Mouse (Mus musculus) liver, embryonic 14.5 days (tissue): Measurements from ENCODE around the gene Fam172a.
A peak's percentile ranks its signal among the peaks of the same experiment; 100 is the strongest.

Source experiments
- CTCF ChIP-seq: IDR thresholded peaks from 2 replicates; pipeline ENCODE4 v1.5.1; 2016; ENCODE audit warnings: antibody characterized with exemption, low read depth, control low read depth
- EP300 ChIP-seq: IDR thresholded peaks from 2 replicates; pipeline ENCODE4 v1.6.1; 2016; ENCODE audit warnings: antibody characterized with exemption, low read depth

DNA sequence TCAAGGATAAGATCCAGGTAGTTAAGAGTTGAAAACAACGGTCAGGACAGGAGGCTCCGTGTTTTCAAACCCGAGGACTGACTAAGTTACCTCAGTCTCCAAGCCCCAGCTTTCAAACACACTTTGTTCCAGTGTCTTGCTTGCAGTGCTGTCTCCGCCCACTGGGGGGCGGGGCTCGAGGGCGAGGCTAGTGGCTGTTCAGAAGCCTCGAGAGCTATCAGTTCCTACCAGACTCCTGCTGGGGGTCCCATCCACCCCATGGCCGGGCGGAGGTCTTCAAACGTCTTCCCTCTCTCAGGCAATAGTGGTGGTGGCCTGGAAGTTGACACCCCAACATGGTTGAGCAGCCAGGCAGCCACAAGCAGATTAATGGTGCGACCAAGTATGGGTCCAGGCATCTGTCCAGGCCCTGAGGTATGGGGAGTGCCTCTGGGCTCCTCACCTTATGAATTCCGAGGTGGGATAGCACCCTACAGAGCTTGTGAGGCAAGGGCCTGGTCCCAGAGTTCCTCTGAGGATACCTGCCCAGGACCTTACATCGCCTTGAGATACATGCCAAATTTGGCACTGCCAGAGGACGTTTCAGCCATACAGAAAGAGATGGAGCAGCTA, 323.0 kb downstream of the Fam172a start, which contains the start of gene Pou5f2:
- TF ChIP-seq CTCF (peak; percentile 72), EP300 (no peak)
